Mouse (Mus musculus): Measurements from ENCODE around the gene Fxr2. TPM values are rescaled to one million over a fixed set of nuclear protein-coding genes. Genes with fewer than 3 reads are reported as not detected.
A peak's percentile ranks its signal among the peaks of the same experiment; 100 is the strongest.
"Not testable (repeated sequence)": the region's sequence is repeated elsewhere in the genome, so short reads cannot be mapped to it uniquely, and the experiment has no call there.

Fxr2 gene
- total and polyA plus RNA-seq, 2 experiments = 18.1 to 33.9 TPM

- Histone ChIP-seq H3K27me3 (ENCODE audit: control insufficient read depth, insufficient read depth, low read length) (no peaks in the 10 kb centered on the region), H3K4me3 (ENCODE audit: insufficient read depth, low read depth, low read length) (no peak overlapping the region), H3K79me2 (ENCODE audit: control insufficient read depth, insufficient read depth, low read length) (no peaks in the 10 kb centered on the region), H3K27ac (replicated peaks; ENCODE audit: insufficient read depth, low read depth, low read length) (no peak overlapping the region), H3K9ac (ENCODE audit: low read depth, low read length) (0 out of 2 replicates have a peak overlapping the region, but pooled peaks have one; percentile 37), H3K4me1 (ENCODE audit: control insufficient read depth, insufficient read depth, low read length) (no peaks in the 10 kb centered on the region), H3K36me3 (ENCODE audit: control insufficient read depth, insufficient read depth, low read length) (no peaks in the 10 kb centered on the region)
- peak; percentile 51 for DNase-seq (ENCODE audit: extremely low read depth, low read depth, low spot score)
- peak; percentile 89 for TF ChIP-seq CTCF (IDR thresholded peaks at IDR 0.05; ENCODE audit: low read depth, low read length)
- TF ChIP-seq POLR2A (IDR thresholded peaks at IDR 0.05; ENCODE audit: extremely low read depth, insufficient read depth, low read length) = no peak
- 9% methylated on average over 19 of the region's 19 CpGs for WGBS
These were observed 19.1 kb upstream of the Fxr2 start for GRCm38 (mm10) chr11:69613553-69614256.

DNA sequence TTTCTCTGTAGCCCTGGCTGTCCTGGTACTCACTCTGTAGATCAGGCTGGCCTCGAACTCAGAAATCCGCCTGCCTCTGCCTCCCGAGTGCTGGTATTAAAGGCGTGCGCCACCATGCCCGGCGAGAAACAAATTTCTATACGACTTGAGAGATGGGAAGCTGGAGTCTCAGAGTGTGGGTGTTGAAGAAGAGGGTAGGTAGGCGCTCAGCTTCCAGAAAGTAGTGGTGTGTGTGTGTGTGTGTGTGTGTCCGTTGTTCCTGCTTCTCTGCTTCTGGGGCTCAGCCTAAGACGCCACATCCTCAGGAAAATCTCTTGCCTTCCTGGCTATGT is 18.6 kb upstream of the Fxr2 start:
- not testable (repeated sequence) for H3K4me1 ChIP-seq (ENCODE audit: control insufficient read depth, insufficient read depth, low read length); H3K4me3 ChIP-seq (ENCODE audit: insufficient read depth, low read depth, low read length); H3K27me3 ChIP-seq (ENCODE audit: control insufficient read depth, insufficient read depth, low read length); H3K36me3 ChIP-seq (ENCODE audit: control insufficient read depth, insufficient read depth, low read length); H3K9ac ChIP-seq (ENCODE audit: low read depth, low read length); H3K27ac ChIP-seq (replicated peaks; ENCODE audit: insufficient read depth, low read depth, low read length); H3K79me2 ChIP-seq (ENCODE audit: control insufficient read depth, insufficient read depth, low read length); DNase-seq (ENCODE audit: extremely low read depth, low read depth, low spot score)
- WGBS = 57% methylated on average over 11 of the region's 11 CpGs

- no peak for TF ChIP-seq CTCF (IDR thresholded peaks at IDR 0.05; ENCODE audit: low read depth, low read length)
- Histone ChIP-seq H3K4me3 (ENCODE audit: insufficient read depth, low read depth, low read length) (no peak overlapping the region), H3K36me3 (ENCODE audit: control insufficient read depth, insufficient read depth, low read length) (no peaks in the 10 kb centered on the region), H3K27ac (replicated peaks; ENCODE audit: insufficient read depth, low read depth, low read length) (no peak overlapping the region), H3K9ac (ENCODE audit: low read depth, low read length) (no peak overlapping the region), H3K4me1 (ENCODE audit: control insufficient read depth, insufficient read depth, low read length) (no peaks in the 10 kb centered on the region), H3K27me3 (ENCODE audit: control insufficient read depth, insufficient read depth, low read length) (no peaks in the 10 kb centered on the region), H3K79me2 (ENCODE audit: control insufficient read depth, insufficient read depth, low read length) (no peaks in the 10 kb centered on the region)
- 54% methylated on average over 10 of the region's 10 CpGs for WGBS
- DNase-seq (ENCODE audit: extremely low read depth, low read depth, low spot score) = no peak
These were observed 16.0 kb upstream of the Fxr2 start for GRCm38 (mm10) chr11:69616781-69617180.

GRCm38 (mm10) chr11:69617805-69618204 is 15.0 kb upstream of the Fxr2 start, which contains the start of gene Shbg:
Gene Shbg, minus strand, starts transcription at chr11:69617905.
- TF ChIP-seq POLR2A (IDR thresholded peaks at IDR 0.05; ENCODE audit: extremely low read depth, insufficient read depth, low read length) (no peak), CTCF (IDR thresholded peaks at IDR 0.05; ENCODE audit: low read depth, low read length) (no peak)
- no peaks in the 10 kb centered on the region for H3K27me3 ChIP-seq (ENCODE audit: control insufficient read depth, insufficient read depth, low read length)
- H3K4me1 ChIP-seq (ENCODE audit: control insufficient read depth, insufficient read depth, low read length) = peaks cover 2% of the 10 kb centered on the region; the same call in 1 of the 2 replicates
- no peak within 1 kb of the TSS for H3K4me3 ChIP-seq (ENCODE audit: insufficient read depth, low read depth, low read length)
- no peaks in the 10 kb centered on the region for H3K36me3 ChIP-seq (ENCODE audit: control insufficient read depth, insufficient read depth, low read length)
- H3K27ac ChIP-seq (replicated peaks; ENCODE audit: insufficient read depth, low read depth, low read length) = no peak within 1 kb of the TSS
- DNase-seq (ENCODE audit: extremely low read depth, low read depth, low spot score) = no peak
- no peak within 1 kb of the TSS for H3K9ac ChIP-seq (ENCODE audit: low read depth, low read length)
- 56% methylated on average over 5 of the region's 5 CpGs for WGBS
- no peaks in the 10 kb centered on the region for H3K79me2 ChIP-seq (ENCODE audit: control insufficient read depth, insufficient read depth, low read length)

DNA sequence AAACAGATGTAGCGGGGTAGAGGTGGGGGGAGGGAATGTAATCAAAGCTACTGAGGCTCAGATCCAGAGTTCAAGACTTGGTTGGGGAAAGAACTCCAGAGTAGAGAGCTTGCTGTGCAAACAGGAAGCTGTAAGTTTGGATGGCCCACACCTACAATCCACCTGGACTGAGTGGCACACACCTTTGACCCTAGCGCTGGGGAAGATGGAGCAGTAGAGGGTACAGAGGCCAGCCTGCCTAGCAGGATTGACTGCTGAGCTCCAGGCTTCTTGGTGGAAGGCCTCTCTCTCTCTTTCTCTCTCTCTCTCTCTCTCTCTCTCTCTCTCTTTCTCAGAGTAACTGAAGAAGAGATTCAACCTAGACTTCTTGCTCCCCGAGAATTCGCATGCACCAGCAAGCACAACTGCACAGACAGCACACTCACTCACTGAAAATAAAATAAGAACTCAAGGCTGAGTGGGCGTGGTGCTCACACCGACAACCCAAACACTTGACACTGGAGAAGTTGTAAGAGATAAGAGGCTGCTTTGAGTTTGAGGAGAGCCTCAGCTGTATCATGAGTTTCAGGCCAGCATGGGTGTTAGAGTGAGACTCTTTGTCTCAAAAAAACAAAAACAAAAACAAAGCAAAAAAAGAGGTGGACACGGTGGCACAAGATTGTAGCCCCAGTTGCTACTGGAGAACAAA is 12.3 kb upstream of the Fxr2 start:
- no peaks in the 10 kb centered on the region for H3K36me3 ChIP-seq (ENCODE audit: control insufficient read depth, insufficient read depth, low read length)
- no peak for DNase-seq (ENCODE audit: extremely low read depth, low read depth, low spot score)
- no peak overlapping the region for H3K4me3 ChIP-seq (ENCODE audit: insufficient read depth, low read depth, low read length)
- H3K27ac ChIP-seq (replicated peaks; ENCODE audit: insufficient read depth, low read depth, low read length) = no peak overlapping the region
- WGBS = 80% methylated on average over 7 of the region's 7 CpGs
- H3K79me2 ChIP-seq (ENCODE audit: control insufficient read depth, insufficient read depth, low read length) = no peaks in the 10 kb centered on the region
- no peak overlapping the region for H3K9ac ChIP-seq (ENCODE audit: low read depth, low read length)
- H3K4me1 ChIP-seq (ENCODE audit: control insufficient read depth, insufficient read depth, low read length) = peaks cover 2% of the 10 kb centered on the region; the same call in 1 of the 2 replicates
- H3K27me3 ChIP-seq (ENCODE audit: control insufficient read depth, insufficient read depth, low read length) = no peaks in the 10 kb centered on the region
- no peak for TF ChIP-seq CTCF (IDR thresholded peaks at IDR 0.05; ENCODE audit: low read depth, low read length)
- TF ChIP-seq POLR2A (IDR thresholded peaks at IDR 0.05; ENCODE audit: extremely low read depth, insufficient read depth, low read length) = no peak
